Mouse (Mus musculus) forebrain, postnatal 0 days (tissue): Measurements from ENCODE around the gene Pgam5. TPM values are rescaled to one million over a fixed set of nuclear protein-coding genes. Genes with fewer than 3 reads are reported as not detected.

Source experiments
- ATAC-seq: fragments of 200-750 bp; cut with Nextera tagmentation; 2 replicates; pipeline ENCODE4 v1.8.0; 2017; ENCODE audit warnings: mild to moderate bottlenecking, moderate library complexity
- DNase-seq: peaks from one replicate; pipeline ENCODE4 v3.0.0-alpha.2; 2015
- H3K27ac ChIP-seq: fragments of 300-500 bp; sonication (generic); 2 replicates; pipeline ENCODE4 v1.5.1; 2014; ENCODE audit warnings: low read depth, mild to moderate bottlenecking, antibody characterized with exemption, low read length, moderate library complexity, mixed read lengths
- H3K27me3 ChIP-seq: fragments of 300-500 bp; sonication (generic); 2 replicates; pipeline ENCODE4 v1.6.1; 2014; ENCODE audit warnings: mild to moderate bottlenecking, low read length, mixed read lengths; ENCODE audit not compliant: insufficient read depth
- H3K36me3 ChIP-seq: fragments of 300-500 bp; sonication (generic); 2 replicates; pipeline ENCODE4 v1.6.1; 2014; ENCODE audit warnings: mild to moderate bottlenecking, moderate library complexity; ENCODE audit not compliant: insufficient read depth
- H3K4me1 ChIP-seq: fragments of 300-500 bp; sonication (generic); 2 replicates; pipeline ENCODE4 v1.6.1; 2014; ENCODE audit warnings: antibody characterized with exemption; ENCODE audit not compliant: insufficient read depth
- H3K4me2 ChIP-seq: fragments of 300-500 bp; sonication (generic); 2 replicates; pipeline ENCODE4 v1.6.1; 2014; ENCODE audit warnings: low read depth, mild to moderate bottlenecking, moderate library complexity
- H3K4me3 ChIP-seq: fragments of 300-500 bp; sonication (generic); 2 replicates; pipeline ENCODE4 v1.5.1; 2014; ENCODE audit warnings: low read depth, low read length, mixed read lengths
- H3K9ac ChIP-seq: fragments of 300-500 bp; sonication (generic); 2 replicates; pipeline ENCODE4 v1.6.1; 2014; ENCODE audit warnings: mild to moderate bottlenecking
- H3K9me3 ChIP-seq: fragments of 300-500 bp; sonication (generic); 2 replicates; pipeline ENCODE4 v1.6.1; 2016; ENCODE audit warnings: low read length
- CTCF ChIP-seq: sonication (generic); IDR thresholded peaks from 2 replicates; pipeline ENCODE4 v1.5.1; 2016; ENCODE audit warnings: antibody characterized with exemption, control low read depth, low read depth
- WGBS: fragments of 180-500 bp; shearing (Covaris S2); extraction: QIAGEN DNeasy Blood & Tissue Kit; methylation state at CpG from one replicate; pipeline ENCODE4 v1.1.7; 2014; 5-methylcytosine and 5-hydroxymethylcytosine counted together
- polyA plus RNA-seq: library from polyadenylated mRNA; unstranded; fragments of >200 nt; fragmentation: Nextera tagmentation; extraction: Ambion mirVana; gene quantifications from 2 replicates; pipeline ENCODE4 v1.2.1, GENCODE M21; 2015
- total RNA-seq: library from RNA; depleted of rRNA; stranded (reverse); fragments of >200 nt; gene quantifications from 2 replicates; pipeline ENCODE4 v1.2.3, GENCODE M21; 2014; rRNA removed

Pgam5 gene
- total and polyA plus RNA-seq, 2 experiments from 2014 or later = 117 to 169 TPM

GRCm38 (mm10) chr5:110211312-110211711 lies 58.4 kb downstream of the Pgam5 start:
- Histone ChIP-seq H3K9me3 (no peaks in the 10 kb centered on the region), H3K36me3 (peaks cover 92% of the 10 kb centered on the region), H3K27me3 (no peaks in the 10 kb centered on the region), H3K9ac (no peak overlapping the region), H3K4me2 (no peak overlapping the region), H3K4me1 (no peaks in the 10 kb centered on the region), H3K4me3 (no peak overlapping the region), H3K27ac (no peak overlapping the region)
- DNase-seq = no peak
- ATAC-seq = no peak
- WGBS = 93% methylated on average over 2 of the region's 2 CpGs
- no peak for TF ChIP-seq CTCF

Other genes starting within 250 kb of the Pgam5 start
- 0.62 and 1.7 TPM in 2 replicates for gene Gm17655, start 197.4 kb downstream of the Pgam5 start, total RNA-seq
- gene Gm17655, start 197.4 kb downstream of the Pgam5 start, polyA plus RNA-seq = 0.68 and 0.91 TPM in 2 replicates
- 0.23 and 0.48 TPM in 2 replicates for gene Gm35315, start 175.5 kb downstream of the Pgam5 start, total RNA-seq
- 0.36 and 0.68 TPM in 2 replicates for gene Gm35315, start 175.5 kb downstream of the Pgam5 start, polyA plus RNA-seq
- 7.9 and 8.7 TPM in 2 replicates for gene Plcxd1, start 169.9 kb downstream of the Pgam5 start, total RNA-seq
- gene Plcxd1, start 169.9 kb downstream of the Pgam5 start, polyA plus RNA-seq = 2.9 and 4.7 TPM in 2 replicates
- gene Gtpbp6, start 161.7 kb downstream of the Pgam5 start, total RNA-seq = 99.2 and 103 TPM in 2 replicates
- 62.6 TPM in 2 replicates for gene Gtpbp6, start 161.7 kb downstream of the Pgam5 start, polyA plus RNA-seq
- gene Zfp605, start 159.8 kb downstream of the Pgam5 start, total RNA-seq = 20.4 and 22.3 TPM in 2 replicates
- gene Zfp605, start 159.8 kb downstream of the Pgam5 start, polyA plus RNA-seq = 13.0 and 16.9 TPM in 2 replicates
- gene Chfr, start 134.1 kb downstream of the Pgam5 start, total RNA-seq = 60.1 and 69.1 TPM in 2 replicates
- gene Chfr, start 134.1 kb downstream of the Pgam5 start, polyA plus RNA-seq = 45.9 and 53.8 TPM in 2 replicates
- gene Golga3, start 93.2 kb downstream of the Pgam5 start, total RNA-seq = 17.8 and 25.1 TPM in 2 replicates
- gene Golga3, start 93.2 kb downstream of the Pgam5 start, polyA plus RNA-seq = 12.7 and 15.9 TPM in 2 replicates
- 31.0 and 40.2 TPM in 2 replicates for gene Ankle2, start 38.9 kb downstream of the Pgam5 start, total RNA-seq
- 11.6 and 17.8 TPM in 2 replicates for gene Ankle2, start 38.9 kb downstream of the Pgam5 start, polyA plus RNA-seq
- 3.3 and 6.7 TPM in 2 replicates for gene Pxmp2, start 16.3 kb upstream of the Pgam5 start, total RNA-seq
- 9.6 and 11.3 TPM in 2 replicates for gene Pxmp2, start 16.3 kb upstream of the Pgam5 start, polyA plus RNA-seq
- gene Pole, start 16.4 kb upstream of the Pgam5 start, total RNA-seq = 5.5 and 6.7 TPM in 2 replicates
- gene Pole, start 16.4 kb upstream of the Pgam5 start, polyA plus RNA-seq = 2.5 and 3.6 TPM in 2 replicates
- 7.9 and 10.3 TPM in 2 replicates for gene P2rx2, start 73.3 kb upstream of the Pgam5 start, total RNA-seq
- 11.8 and 13.3 TPM in 2 replicates for gene P2rx2, start 73.3 kb upstream of the Pgam5 start, polyA plus RNA-seq
- gene Lrcol1, start 74.8 kb upstream of the Pgam5 start, total RNA-seq = not detected in 2 replicates
- gene Lrcol1, start 74.8 kb upstream of the Pgam5 start, polyA plus RNA-seq = not detected in 2 replicates
- 28.1 and 30.3 TPM in 2 replicates for gene Fbrsl1, start 178.6 kb upstream of the Pgam5 start, total RNA-seq
- 20.2 and 21.3 TPM in 2 replicates for gene Fbrsl1, start 178.6 kb upstream of the Pgam5 start, polyA plus RNA-seq